Comparison of ENCODE assay signal across 26 mouse cellular contexts in genomic region chr19:43966481-43966880, GRCm38 (mm10). TPM values are rescaled to one million over a fixed set of nuclear protein-coding genes. Genes with fewer than 3 reads are reported as not detected.
"Had no signal": no experiment of that assay in that cellular context is flagged by ENCODE, and none has a peak within 500 bp of the region (broad histone marks: within the 10 kb centered on the region; RNA-seq: fewer than 3 reads in every experiment).

No protein-coding gene starts in this region.

- H3K4me3 ChIP-seq: gastrocnemius, adult 2 months; heart, embryonic 10.5 days; heart, embryonic 12.5 days; hindbrain, embryonic 10.5 days; hindbrain, embryonic 12.5 days; intestine, embryonic 15.5 days; layer of hippocampus, adult 2 months; left cerebral cortex, adult 2 months; limb, embryonic 10.5 days; limb, embryonic 12.5 days; liver, embryonic 13.5 days; liver, embryonic 15.5 days had no signal

- ATAC-seq: hindbrain, embryonic 16.5 days; inflammation-experienced regulatory T-cells, adult 6 months; intestine, embryonic 15.5 days; intestine, postnatal 0 days had no signal

- H3K27ac ChIP-seq: gastrocnemius, adult 2 months; heart, embryonic 10.5 days; hindbrain, embryonic 10.5 days; hindbrain, embryonic 12.5 days; hindbrain, embryonic 14.5 days; intestine, embryonic 15.5 days; layer of hippocampus, adult 2 months; left cerebral cortex, adult 2 months; limb, embryonic 10.5 days; limb, embryonic 12.5 days; liver, embryonic 13.5 days; liver, embryonic 15.5 days had no signal

- DNase-seq: gastrocnemius, adult 2 months; gastrocnemius, postnatal 10 days; gastrocnemius, postnatal 25 days; heart, adult 18-20 months; heart, postnatal 10 days; heart, postnatal 4 days; kidney, adult 18-20 months; kidney, postnatal 14 days; kidney, postnatal 4 days; liver; liver, embryonic 13.5 days had no signal

- H3K27me3 ChIP-seq: hindbrain, embryonic 12.5 days; intestine, embryonic 15.5 days; limb, embryonic 12.5 days; liver, embryonic 13.5 days; liver, embryonic 15.5 days had no signal

- H3K9me3 ChIP-seq: heart, embryonic 10.5 days; heart, embryonic 12.5 days; hindbrain, embryonic 10.5 days; hindbrain, embryonic 12.5 days; intestine, embryonic 15.5 days; limb, embryonic 10.5 days; limb, embryonic 12.5 days; liver, embryonic 13.5 days; liver, embryonic 15.5 days had no signal

- H3K9ac ChIP-seq: heart, embryonic 12.5 days; hindbrain, embryonic 12.5 days; hindbrain, embryonic 14.5 days; intestine, embryonic 15.5 days; limb, embryonic 12.5 days; liver, embryonic 13.5 days; liver, embryonic 15.5 days had no signal

- H3K4me1 ChIP-seq: heart, embryonic 12.5 days; limb, embryonic 10.5 days; limb, embryonic 12.5 days; liver, embryonic 13.5 days; liver, embryonic 15.5 days had no signal

- H3K36me3 ChIP-seq: heart, embryonic 10.5 days; heart, embryonic 12.5 days; hindbrain, embryonic 10.5 days; hindbrain, embryonic 12.5 days; intestine, embryonic 15.5 days; limb, embryonic 10.5 days; limb, embryonic 12.5 days had no signal

- H3K4me2 ChIP-seq: heart, embryonic 12.5 days; hindbrain, embryonic 12.5 days; hindbrain, embryonic 14.5 days; intestine, embryonic 15.5 days; limb, embryonic 12.5 days; liver, embryonic 13.5 days; liver, embryonic 15.5 days had no signal

RNA-seq across cellular contexts. Expression of gene Cpn1, which starts 19.9 kb away (rescaled TPM):
- total RNA-seq: gastrocnemius, adult 2 months; gastrocnemius, postnatal 10 days; gastrocnemius, postnatal 25 days; granulocyte monocyte progenitor cell, adult 5-6 weeks; heart, adult 18-20 months; heart, postnatal 10 days; heart, postnatal 4 days had no signal
- polyA plus RNA-seq: inflammation-experienced regulatory T-cells, adult 6 months; limb, embryonic 10.5 days had no signal
